Mouse (Mus musculus) ES-E14 (cell line): Measurements from ENCODE around the gene Tsc22d1.

Experiments
- CHD2 ChIP-seq: IDR thresholded peaks from 2 replicates; pipeline ENCODE4 v1.6.1; 2014; ENCODE audit warnings: mild to moderate bottlenecking, low read depth, low read length, inconsistent platforms
- HCFC1 ChIP-seq: IDR thresholded peaks from 2 replicates; pipeline ENCODE4 v1.6.1; 2012; ENCODE audit warnings: low read length, inconsistent platforms, borderline replicate concordance; ENCODE audit not compliant: insufficient read depth

GRCm38 (mm10) chr14:76373638-76374037 is 41.1 kb upstream of the Tsc22d1 start:
- TF ChIP-seq CHD2 (no peak), HCFC1 (no peak)
